Mouse (Mus musculus): ENCODE data around the gene Ttc29.

Ttc29 gene

GRCm38 (mm10) chr8:78278598-78278997 is 65.5 kb downstream of the Ttc29 start:
- DNase-seq (ENCODE audit: inconsistent ontology term) = no peak

GRCm38 (mm10) chr8:78284805-78285204 is 71.7 kb downstream of the Ttc29 start:
- DNase-seq (ENCODE audit: inconsistent ontology term) = no peak

- DNase-seq (ENCODE audit: inconsistent ontology term) = no peak
These were observed 72.3 kb downstream of the Ttc29 start for GRCm38 (mm10) chr8:78285366-78285765.

- DNase-seq (ENCODE audit: inconsistent ontology term) = no peak
These were observed 76.4 kb downstream of the Ttc29 start for GRCm38 (mm10) chr8:78289374-78289971.

GRCm38 (mm10) chr8:78290274-78290673 is 77.2 kb downstream of the Ttc29 start:
- DNase-seq (ENCODE audit: inconsistent ontology term) = no peak

GRCm38 (mm10) chr8:78295494-78295893 is 82.4 kb downstream of the Ttc29 start:
- no peak for DNase-seq (ENCODE audit: inconsistent ontology term)

- no peak for DNase-seq (ENCODE audit: inconsistent ontology term)
These were observed 90.5 kb downstream of the Ttc29 start for GRCm38 (mm10) chr8:78303579-78303978.

- DNase-seq (ENCODE audit: inconsistent ontology term) = no peak
These were observed 93.5 kb downstream of the Ttc29 start for GRCm38 (mm10) chr8:78306604-78307003.

- DNase-seq (ENCODE audit: inconsistent ontology term) = peak; percentile 20
These were observed 94.0 kb downstream of the Ttc29 start for GRCm38 (mm10) chr8:78307131-78307530.

GRCm38 (mm10) chr8:78309539-78309938 is 96.4 kb downstream of the Ttc29 start:
- peak; percentile 37 for DNase-seq (ENCODE audit: inconsistent ontology term)

- no peak for DNase-seq (ENCODE audit: inconsistent ontology term)
These were observed 102.5 kb downstream of the Ttc29 start for GRCm38 (mm10) chr8:78315576-78315975.

- DNase-seq (ENCODE audit: inconsistent ontology term) = no peak
These were observed 104.6 kb downstream of the Ttc29 start for GRCm38 (mm10) chr8:78317666-78318065.

- no peak for DNase-seq (ENCODE audit: inconsistent ontology term)
These were observed 110.3 kb downstream of the Ttc29 start for GRCm38 (mm10) chr8:78323391-78323790.

- DNase-seq (ENCODE audit: inconsistent ontology term) = no peak
These were observed 127.8 kb downstream of the Ttc29 start for GRCm38 (mm10) chr8:78340689-78341529.

GRCm38 (mm10) chr8:78342151-78342550 is 129.1 kb downstream of the Ttc29 start:
- no peak for DNase-seq (ENCODE audit: inconsistent ontology term)

GRCm38 (mm10) chr8:78344006-78344405 is 130.9 kb downstream of the Ttc29 start:
- DNase-seq (ENCODE audit: inconsistent ontology term) = no peak

- no peak for DNase-seq (ENCODE audit: inconsistent ontology term)
These were observed 132.6 kb downstream of the Ttc29 start for GRCm38 (mm10) chr8:78345705-78346104.

GRCm38 (mm10) chr8:78346131-78346621 is 133.1 kb downstream of the Ttc29 start:
- peak; percentile 73 for DNase-seq (ENCODE audit: inconsistent ontology term)

- peak; percentile 64 for DNase-seq (ENCODE audit: inconsistent ontology term)
These were observed 140.8 kb downstream of the Ttc29 start for GRCm38 (mm10) chr8:78353902-78354301.

- no peak for DNase-seq (ENCODE audit: inconsistent ontology term)
These were observed 141.7 kb downstream of the Ttc29 start for GRCm38 (mm10) chr8:78354801-78355200.

GRCm38 (mm10) chr8:78390756-78391155 is 177.7 kb downstream of the Ttc29 start:
- DNase-seq (ENCODE audit: inconsistent ontology term) = no peak

- DNase-seq (ENCODE audit: inconsistent ontology term) = no peak
These were observed 206.2 kb downstream of the Ttc29 start for GRCm38 (mm10) chr8:78419272-78419671.

- DNase-seq (ENCODE audit: inconsistent ontology term) = peak; percentile 29
These were observed 207.0 kb downstream of the Ttc29 start for GRCm38 (mm10) chr8:78420101-78420503.

Measured in Muller cell, postnatal 12 days (primary cell).